Mouse (Mus musculus) lung, postnatal 0 days (tissue): Measurements from ENCODE around the gene Susd3. TPM values are rescaled to one million over a fixed set of nuclear protein-coding genes. Genes with fewer than 3 reads are reported as not detected.

Experiments used
- ATAC-seq: fragments of 200-750 bp; cut with Nextera tagmentation; 2 replicates; pipeline ENCODE4 v1.8.0; 2017; ENCODE audit warnings: moderate library complexity
- DNase-seq: peaks from one replicate; pipeline ENCODE4 v3.0.0-alpha.2; 2016; ENCODE audit warnings: low spot score
- H3K27ac ChIP-seq: fragments of 300-500 bp; sonication (generic); 2 replicates; pipeline ENCODE4 v1.5.1; 2014; ENCODE audit warnings: antibody characterized with exemption, mild to moderate bottlenecking, low read length, mixed read lengths
- H3K27me3 ChIP-seq: fragments of 300-500 bp; sonication (generic); replicated peaks from 2 replicates; pipeline ENCODE4 v1.6.1; 2014; ENCODE audit warnings: low read length, mixed read lengths; ENCODE audit not compliant: insufficient read depth
- H3K36me3 ChIP-seq: fragments of 300-500 bp; sonication (generic); 2 replicates; pipeline ENCODE4 v1.6.1; 2014; ENCODE audit warnings: low read length, mixed read lengths; ENCODE audit not compliant: insufficient read depth
- H3K4me1 ChIP-seq: fragments of 300-500 bp; sonication (generic); 2 replicates; pipeline ENCODE4 v1.6.1; 2014; ENCODE audit warnings: antibody characterized with exemption, low read depth, low read length, mixed read lengths; ENCODE audit not compliant: insufficient read depth
- H3K4me2 ChIP-seq: fragments of 300-500 bp; sonication (generic); replicated peaks from 2 replicates; pipeline ENCODE4 v1.6.1; 2014; ENCODE audit warnings: low read depth, mild to moderate bottlenecking, low read length, moderate library complexity, mixed read lengths
- H3K4me3 ChIP-seq: fragments of 300-500 bp; sonication (generic); 2 replicates; pipeline ENCODE4 v1.5.1; 2014; ENCODE audit warnings: low read depth, low read length
- H3K9ac ChIP-seq: fragments of 300-500 bp; sonication (generic); replicated peaks from 2 replicates; pipeline ENCODE4 v1.6.1; 2014; ENCODE audit warnings: low read depth, mild to moderate bottlenecking
- H3K9me3 ChIP-seq: fragments of 300-500 bp; sonication (generic); 2 replicates; pipeline ENCODE4 v1.6.1; 2016; ENCODE audit warnings: low read length, mixed read lengths
- CTCF ChIP-seq: IDR thresholded peaks from 2 replicates; pipeline ENCODE4 v1.5.1; 2016; ENCODE audit warnings: antibody characterized with exemption, mild to moderate bottlenecking
- EP300 ChIP-seq: IDR thresholded peaks from 2 replicates; pipeline ENCODE4 v1.6.1; 2016; ENCODE audit warnings: antibody characterized with exemption, mild to moderate bottlenecking, control low read depth
- WGBS: fragments of 180-500 bp; shearing (Covaris S2); extraction: QIAGEN DNeasy Blood & Tissue Kit; methylation state at CpG from one replicate; pipeline ENCODE4 v1.1.7; 2014; 5-methylcytosine and 5-hydroxymethylcytosine counted together
- polyA plus RNA-seq: library from polyadenylated mRNA; unstranded; fragments of >200 nt; fragmentation: Nextera tagmentation; extraction: Ambion mirVana; gene quantifications from 2 replicates; pipeline ENCODE4 v1.2.1, GENCODE M21; 2015

Gene Susd3
- polyA plus RNA-seq, 1 experiment from 2014 or later = 2.5 TPM

- no peak overlapping the region for H3K9ac ChIP-seq
Observed at GRCm38 (mm10) chr13:49192156-49192855, 56.2 kb downstream of the Susd3 start.

GRCm38 (mm10) chr13:49191673-49192035 is 56.9 kb downstream of the Susd3 start:
- Histone ChIP-seq H3K4me1 (peaks cover 21% of the 10 kb centered on the region), H3K9ac (no peak overlapping the region)
- 60% methylated on average over 5 of the region's 5 CpGs for WGBS

More at GRCm38 (mm10) chr13:49192156-49192855, 56.2 kb downstream of the Susd3 start:
- no peak overlapping the region for H3K4me2 ChIP-seq
- H3K9me3 ChIP-seq = no peaks in the 10 kb centered on the region
- 0 out of 2 replicates have a peak, but pooled peaks cover 15% of the 10 kb centered on the region for H3K36me3 ChIP-seq
- H3K4me1 ChIP-seq = peaks cover 17% of the 10 kb centered on the region
- DNase-seq (no peak), ATAC-seq (no peak)
- no peak overlapping the region for H3K4me3 ChIP-seq
- H3K27ac ChIP-seq = no peak overlapping the region
- WGBS = 68% methylated on average over 16 of the region's 16 CpGs
- no peak for TF ChIP-seq CTCF
- no peak for TF ChIP-seq EP300
- no peaks in the 10 kb centered on the region for H3K27me3 ChIP-seq

GRCm38 (mm10) chr13:49190876-49191672 is 57.4 kb downstream of the Susd3 start:
- no peak overlapping the region for H3K27ac ChIP-seq
- WGBS = 79% methylated on average over 7 of the region's 7 CpGs

More at GRCm38 (mm10) chr13:49191673-49192035, 56.9 kb downstream of the Susd3 start:
- H3K36me3 ChIP-seq = 0 out of 2 replicates have a peak, but pooled peaks cover 15% of the 10 kb centered on the region
- no peak for DNase-seq
- no peak overlapping the region for H3K4me3 ChIP-seq
- H3K4me2 ChIP-seq = no peak overlapping the region
- H3K27me3 ChIP-seq = no peaks in the 10 kb centered on the region
- no peak overlapping the region for H3K27ac ChIP-seq
- no peaks in the 10 kb centered on the region for H3K9me3 ChIP-seq
- no peak for ATAC-seq
- no peak for TF ChIP-seq CTCF
- TF ChIP-seq EP300 = no peak

GRCm38 (mm10) chr13:49189970-49190870 is 58.3 kb downstream of the Susd3 start:
- Histone ChIP-seq H3K4me2 (no peak overlapping the region), H3K27me3 (no peaks in the 10 kb centered on the region), H3K4me1 (peaks cover 24% of the 10 kb centered on the region), H3K36me3 (0 out of 2 replicates have a peak, but pooled peaks cover 4% of the 10 kb centered on the region), H3K9ac (no peak overlapping the region), H3K27ac (peak overlapping the region; percentile 32; the same call in 1 of the 2 replicates), H3K9me3 (no peaks in the 10 kb centered on the region), H3K4me3 (no peak overlapping the region)
- DNase-seq (peak; percentile 62), ATAC-seq (peak; percentile 27)
- no peak for TF ChIP-seq CTCF
- peak; percentile 83 for TF ChIP-seq EP300
- 45% methylated on average over 12 of the region's 12 CpGs for WGBS

More at GRCm38 (mm10) chr13:49190876-49191672, 57.4 kb downstream of the Susd3 start:
- Histone ChIP-seq H3K36me3 (0 out of 2 replicates have a peak, but pooled peaks cover 13% of the 10 kb centered on the region), H3K4me3 (no peak overlapping the region), H3K4me1 (peaks cover 24% of the 10 kb centered on the region), H3K9ac (no peak overlapping the region), H3K9me3 (no peaks in the 10 kb centered on the region), H3K27me3 (no peaks in the 10 kb centered on the region), H3K4me2 (no peak overlapping the region)
- no peak for TF ChIP-seq EP300
- no peak for TF ChIP-seq CTCF
- no peak for ATAC-seq
- DNase-seq = no peak

GRCm38 (mm10) chr13:49188966-49189360 is 59.5 kb downstream of the Susd3 start:
- ATAC-seq = no peak
- Histone ChIP-seq H3K27ac (no peak overlapping the region), H3K9ac (no peak overlapping the region), H3K4me1 (peaks cover 24% of the 10 kb centered on the region), H3K4me3 (no peak overlapping the region), H3K4me2 (no peak overlapping the region), H3K36me3 (no peaks in the 10 kb centered on the region), H3K27me3 (no peaks in the 10 kb centered on the region), H3K9me3 (no peaks in the 10 kb centered on the region)
- no peak for DNase-seq
- no peak for TF ChIP-seq EP300
- TF ChIP-seq CTCF = no peak
- WGBS = 63% methylated on average over 2 of the region's 2 CpGs
